Mouse (Mus musculus) spleen, postnatal 36 days (tissue): ENCODE measurements around the gene Mymk.

Source experiments
- DNase-seq, 2 experiments: peaks; one replicate each; pipeline ENCODE4 v3.0.0; 2022; ENCODE audit warnings: low spot score in 2 of 2, mixed read lengths in 1 of 2

Mymk gene

DNA sequence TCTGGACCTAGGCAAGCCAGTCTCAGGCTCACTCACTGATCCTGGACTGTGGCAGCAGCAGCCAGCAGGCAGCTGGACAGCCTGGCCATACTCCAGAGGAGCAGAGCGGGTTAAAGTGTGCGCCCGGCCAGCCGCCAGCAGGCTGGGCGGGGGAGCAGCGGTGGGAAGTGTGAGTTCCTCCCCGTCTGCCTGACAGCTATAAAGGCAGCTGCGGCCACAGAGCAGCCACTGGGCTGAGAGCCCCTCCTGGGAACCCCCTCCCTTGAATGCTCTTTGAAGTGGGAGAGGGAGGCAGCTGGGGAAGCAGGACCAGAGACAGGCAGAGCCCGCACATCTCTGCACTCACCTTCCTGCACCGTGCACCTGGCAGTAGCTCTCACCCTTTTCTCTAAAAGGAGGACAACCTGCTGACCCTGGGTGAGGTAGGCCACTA lies 7.2 kb upstream of the Mymk start, which contains the start of gene Adamtsl2:
TSS of gene Adamtsl2 (plus strand) at position 228 of the 433 bp plus-strand sequence.
- DNase-seq: peak; percentile 32 to 50

DNA sequence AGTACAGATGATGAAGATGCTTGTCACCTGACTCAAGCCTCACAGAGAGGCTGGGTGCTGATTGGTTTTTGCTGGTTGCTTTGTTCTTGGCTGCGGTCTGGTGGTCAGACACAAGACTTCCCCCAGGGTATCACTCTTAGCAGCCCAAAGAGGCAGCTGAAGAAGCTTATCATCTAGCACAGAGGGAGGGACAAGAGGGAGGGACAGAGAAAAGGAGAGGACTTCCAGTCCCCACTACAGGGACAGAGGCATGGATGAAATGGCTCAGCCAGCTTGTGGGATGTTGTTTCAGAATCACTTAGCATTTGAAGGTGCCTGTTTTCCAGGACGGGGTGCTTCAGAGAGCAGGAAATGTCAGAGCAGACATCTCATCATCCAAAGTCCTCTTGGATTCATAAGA lies 6.3 kb upstream of the Mymk start:
- no peak for DNase-seq

DNA sequence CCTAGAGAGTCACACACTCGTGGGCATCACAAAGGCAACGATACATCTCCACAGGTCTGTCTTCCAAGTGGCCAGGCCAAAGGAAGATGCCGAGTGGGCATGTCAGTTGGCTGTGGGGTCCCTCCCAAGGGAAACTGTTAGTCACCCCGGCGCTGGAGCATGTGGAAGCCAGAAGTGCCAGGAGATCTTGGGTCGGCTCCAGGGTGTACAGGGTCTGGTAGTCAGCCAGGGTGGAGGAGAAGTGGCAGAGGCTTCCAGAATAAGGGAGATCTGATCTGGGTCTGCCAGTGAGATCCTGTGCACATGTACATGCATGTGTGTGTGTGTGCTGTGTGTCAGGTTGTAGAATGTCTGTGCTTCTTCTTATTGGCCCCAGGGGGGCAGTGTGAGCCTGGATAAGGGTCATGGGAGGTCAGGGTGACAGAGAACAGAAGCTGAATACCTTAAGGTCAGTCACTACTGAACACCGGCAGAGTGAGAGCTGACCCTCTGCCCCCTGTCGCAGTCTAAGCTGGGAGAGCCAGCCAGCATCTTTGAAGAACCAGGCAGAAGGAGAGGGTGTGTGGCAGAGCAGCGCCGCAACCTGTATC lies 5.8 kb upstream of the Mymk start:
- DNase-seq: no peak

DNA sequence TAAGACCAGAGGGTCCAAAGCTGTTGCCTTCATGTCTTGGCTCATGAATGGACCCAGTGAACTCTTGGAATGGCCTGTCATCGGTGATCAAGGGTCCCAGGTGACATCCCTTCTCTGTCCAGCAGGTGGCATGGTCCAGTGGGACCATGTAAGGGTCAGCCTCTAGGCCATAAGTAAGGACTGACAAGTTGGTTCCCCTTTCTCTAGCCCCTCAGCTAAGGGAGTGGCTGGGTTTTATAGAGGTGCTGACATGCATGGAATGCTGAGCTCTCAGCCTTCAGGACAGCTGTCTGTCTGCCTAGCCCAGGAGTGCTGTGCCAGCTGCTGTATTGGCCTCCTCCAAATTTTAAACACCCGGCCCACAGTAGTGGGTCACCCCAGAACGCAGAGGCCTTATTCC lies 3.5 kb upstream of the Mymk start:
- peak in 1 of 2 experiments; percentile 35 for DNase-seq

DNA sequence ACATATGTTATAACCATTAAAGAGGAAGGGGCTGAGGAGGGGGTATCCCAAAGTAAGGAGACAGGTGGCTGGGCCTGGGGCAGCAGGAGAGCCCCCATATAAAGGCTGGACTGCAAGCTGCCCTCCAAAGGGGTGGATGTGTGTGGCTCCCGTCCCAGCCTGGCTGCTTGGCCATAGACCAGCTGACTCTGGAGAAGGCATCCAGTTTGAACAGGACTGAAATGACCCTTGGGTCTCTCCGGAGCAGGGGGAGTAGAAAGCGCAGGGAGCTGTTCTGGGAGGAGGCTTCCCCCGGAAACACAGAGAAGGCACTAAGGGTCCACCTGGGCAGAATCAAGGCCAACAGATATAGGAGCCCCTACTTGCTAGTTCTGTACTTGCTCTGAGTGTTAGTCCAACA lies 2.8 kb upstream of the Mymk start:
- DNase-seq: no peak

DNA sequence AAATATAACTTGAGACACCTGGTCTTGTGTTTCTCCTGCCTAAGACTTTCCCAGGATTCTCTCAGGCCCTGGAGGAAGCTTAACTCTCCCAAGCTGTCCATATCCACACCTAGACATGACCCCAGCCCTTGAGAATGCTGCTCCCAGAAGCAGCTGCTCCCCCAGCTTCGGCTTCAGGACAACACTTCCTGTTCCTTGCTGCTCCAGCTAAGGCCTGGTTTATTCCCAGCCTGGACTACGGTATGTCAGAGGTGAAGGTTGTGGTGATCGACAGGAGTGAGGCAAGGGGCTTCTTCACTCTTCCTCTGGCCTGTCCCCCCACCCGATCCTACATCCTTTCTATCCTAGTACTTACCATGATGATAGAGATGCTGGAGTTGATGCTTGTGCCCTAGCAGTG lies 1.4 kb upstream of the Mymk start:
- DNase-seq: no peak

DNA sequence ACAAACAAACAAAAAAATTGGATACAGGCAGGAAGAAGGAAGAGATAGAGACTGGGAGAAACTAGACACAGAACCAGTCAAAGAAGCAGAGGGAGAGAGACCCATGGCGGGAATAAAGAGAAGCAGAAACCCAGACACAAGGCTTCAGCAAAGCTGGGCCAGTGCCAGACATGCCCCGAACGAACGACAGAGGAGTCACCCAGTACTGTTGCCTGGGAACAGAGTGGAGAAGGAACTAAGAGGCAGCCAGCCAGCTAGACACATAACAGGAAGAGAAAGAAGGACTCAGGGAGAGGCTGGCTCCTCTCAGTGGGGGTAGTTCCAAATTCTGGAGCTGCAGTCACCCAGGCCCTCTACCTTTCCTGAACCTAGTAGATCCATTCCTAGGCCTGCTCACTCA lies 842 bp downstream of the Mymk start:
- peak in 1 of 2 experiments; percentile 55 for DNase-seq

DNA sequence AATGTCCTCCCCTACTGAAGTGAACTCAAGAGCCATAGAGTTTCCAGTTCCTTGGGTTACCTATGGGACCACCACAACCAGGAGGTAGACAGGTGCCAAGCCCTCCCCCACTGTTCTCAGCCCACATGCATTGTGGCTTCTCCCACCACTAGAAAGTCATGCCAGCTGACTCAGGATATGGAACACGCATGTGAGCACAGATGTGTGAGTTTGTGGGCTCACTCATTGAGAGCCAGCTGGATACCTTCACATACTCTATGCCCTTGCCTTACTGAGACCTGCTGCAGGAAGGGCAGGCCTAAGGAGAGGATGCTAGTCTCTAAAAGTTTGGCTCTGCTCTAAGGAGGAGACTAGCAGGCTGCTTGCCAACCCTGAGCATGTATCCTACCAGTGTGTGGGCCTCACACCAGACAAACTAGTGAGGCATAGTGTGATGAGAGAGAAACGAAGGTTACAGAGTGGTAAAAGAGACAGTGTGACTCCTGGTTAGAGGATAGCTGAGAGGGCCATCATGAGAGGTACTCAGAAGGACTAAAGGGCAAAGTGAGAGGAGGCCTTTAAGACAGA lies 1.6 kb downstream of the Mymk start:
- no peak for DNase-seq

DNA sequence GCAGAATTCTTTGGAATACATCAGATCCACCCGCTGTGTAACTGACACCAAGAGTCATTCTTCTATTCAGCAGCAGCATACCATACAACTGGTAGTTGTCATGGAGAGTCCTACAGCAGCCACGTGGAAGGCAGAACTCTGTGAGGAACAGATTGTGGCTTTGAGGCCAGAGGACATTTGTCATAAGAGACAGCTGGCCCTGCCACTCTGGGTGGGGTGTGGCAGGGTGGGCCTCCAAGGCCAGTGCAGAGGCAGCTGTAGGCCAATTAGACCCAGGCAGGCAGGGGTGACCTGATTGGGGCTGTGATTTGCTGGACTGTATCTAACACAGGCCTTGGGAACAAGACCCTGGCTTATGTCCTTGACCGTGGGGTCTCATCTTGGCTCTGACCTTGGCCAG lies 2.3 kb downstream of the Mymk start:
- no peak for DNase-seq

DNA sequence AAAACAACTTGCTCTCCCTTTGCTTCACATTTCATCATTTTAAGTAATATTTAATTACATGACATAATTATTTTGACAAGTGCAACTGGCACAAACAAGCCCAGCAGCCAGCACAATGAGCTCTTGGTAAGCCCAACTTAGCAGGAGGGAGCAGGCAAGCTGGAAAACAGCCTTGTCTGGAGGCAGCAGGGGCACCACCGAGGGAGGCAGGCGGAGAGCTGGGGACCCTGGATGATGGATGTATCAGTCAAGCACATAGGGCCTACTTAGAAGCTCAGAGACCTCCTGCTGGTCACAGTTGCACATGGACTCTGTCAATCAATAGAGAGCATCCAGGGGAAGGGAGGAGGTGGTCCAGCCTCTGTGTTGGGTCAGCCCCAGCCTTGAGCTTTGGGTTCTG lies 4.0 kb downstream of the Mymk start:
- no peak for DNase-seq

DNA sequence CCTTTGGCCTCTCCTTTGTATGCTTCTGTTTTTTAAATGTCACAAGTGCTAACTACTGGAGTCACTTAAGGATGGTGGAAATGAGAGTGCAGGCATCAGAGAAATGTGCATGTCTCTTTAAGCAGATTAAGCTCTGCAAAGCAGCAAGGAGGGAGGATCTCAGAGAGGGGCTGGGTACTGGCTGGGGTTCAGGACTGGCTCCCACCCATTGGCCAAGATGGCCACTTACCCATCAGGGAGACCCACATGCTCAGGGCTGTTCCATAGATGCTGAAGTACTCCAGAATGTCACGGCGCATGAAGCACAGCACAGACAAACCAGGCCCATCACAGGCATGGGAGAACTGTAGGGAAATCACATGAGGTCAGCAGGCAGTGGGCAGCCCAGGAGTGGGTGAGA lies 4.9 kb downstream of the Mymk start:
- DNase-seq: no peak

DNA sequence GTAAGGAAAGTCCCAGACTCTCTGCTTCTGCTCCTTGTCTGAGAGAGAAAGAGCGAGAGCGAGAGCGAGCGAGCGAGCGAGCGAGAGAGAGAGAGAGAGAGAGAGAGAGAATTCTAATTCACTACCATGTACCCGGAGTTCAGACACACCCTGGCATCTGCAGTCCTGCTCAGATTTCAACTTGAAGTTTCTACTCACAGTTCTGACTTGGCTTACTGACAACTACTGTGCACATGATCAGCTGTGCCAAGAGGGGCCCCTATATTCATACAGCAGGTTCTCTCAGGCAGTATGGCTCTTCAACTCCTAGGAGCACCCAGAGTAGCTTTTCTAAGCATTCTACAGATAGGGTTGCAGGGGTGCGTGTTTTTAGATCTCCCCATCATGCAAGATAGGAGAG lies 12.8 kb downstream of the Mymk start:
- no peak for DNase-seq

DNA sequence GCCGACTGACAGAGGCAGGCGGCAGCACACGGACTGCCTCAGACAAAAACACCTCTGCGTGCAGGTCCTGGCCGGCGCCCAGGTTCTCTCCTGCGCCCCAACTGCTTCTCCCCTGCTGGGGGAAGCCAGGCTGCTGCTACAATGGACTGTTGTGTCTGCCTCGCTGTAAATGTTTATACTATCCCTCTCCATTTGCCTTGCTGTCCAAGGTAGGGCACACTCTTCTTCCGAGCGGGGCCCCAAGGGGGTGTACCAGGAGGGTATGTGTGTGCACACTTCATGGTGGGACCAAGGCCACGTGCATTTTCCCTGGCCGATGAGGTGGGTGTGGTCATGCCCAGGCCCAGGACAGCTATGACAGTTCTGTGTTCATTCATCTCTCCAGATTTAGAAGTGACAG lies 13.2 kb downstream of the Mymk start:
- no peak for DNase-seq

DNA sequence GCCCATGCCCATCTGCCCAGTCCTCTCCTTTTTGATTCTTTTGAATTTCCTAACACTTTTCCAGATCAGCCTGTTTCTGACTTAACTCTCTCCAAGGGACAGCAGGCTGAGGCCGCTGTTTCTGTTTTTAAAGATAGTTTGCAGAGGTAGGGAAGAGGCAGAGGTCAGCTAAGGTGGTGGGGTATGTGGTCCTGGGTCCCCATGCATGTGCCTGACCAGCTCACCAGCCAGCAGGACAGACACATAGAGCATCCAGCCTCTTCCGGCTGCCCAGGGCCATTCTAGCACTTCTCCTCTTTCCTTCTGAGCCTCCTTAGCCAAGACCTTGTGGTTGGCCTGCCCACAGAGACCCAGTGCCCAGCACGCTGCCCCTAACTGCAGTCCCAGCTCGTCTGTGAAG lies 13.7 kb downstream of the Mymk start:
- DNase-seq: no peak

DNA sequence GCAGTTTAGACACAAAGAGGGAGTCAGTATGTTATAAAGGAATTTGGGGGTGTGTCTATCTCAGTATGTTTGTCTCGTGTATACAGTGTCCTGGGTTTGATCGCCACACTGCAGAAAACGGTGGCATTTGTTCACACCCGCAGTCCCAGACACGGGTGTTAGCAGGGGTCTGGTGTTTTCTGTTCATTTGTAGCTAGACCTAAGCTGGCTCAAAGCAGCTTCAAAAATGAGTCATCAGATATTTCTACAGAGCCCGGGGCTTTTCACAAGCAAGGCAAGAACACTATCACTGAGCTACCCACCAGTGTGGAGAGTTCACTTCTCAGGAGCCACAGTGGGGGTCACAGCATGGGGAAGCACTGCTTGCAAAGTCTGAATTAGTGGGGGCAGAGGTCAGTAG lies 22.6 kb downstream of the Mymk start:
- no peak for DNase-seq

DNA sequence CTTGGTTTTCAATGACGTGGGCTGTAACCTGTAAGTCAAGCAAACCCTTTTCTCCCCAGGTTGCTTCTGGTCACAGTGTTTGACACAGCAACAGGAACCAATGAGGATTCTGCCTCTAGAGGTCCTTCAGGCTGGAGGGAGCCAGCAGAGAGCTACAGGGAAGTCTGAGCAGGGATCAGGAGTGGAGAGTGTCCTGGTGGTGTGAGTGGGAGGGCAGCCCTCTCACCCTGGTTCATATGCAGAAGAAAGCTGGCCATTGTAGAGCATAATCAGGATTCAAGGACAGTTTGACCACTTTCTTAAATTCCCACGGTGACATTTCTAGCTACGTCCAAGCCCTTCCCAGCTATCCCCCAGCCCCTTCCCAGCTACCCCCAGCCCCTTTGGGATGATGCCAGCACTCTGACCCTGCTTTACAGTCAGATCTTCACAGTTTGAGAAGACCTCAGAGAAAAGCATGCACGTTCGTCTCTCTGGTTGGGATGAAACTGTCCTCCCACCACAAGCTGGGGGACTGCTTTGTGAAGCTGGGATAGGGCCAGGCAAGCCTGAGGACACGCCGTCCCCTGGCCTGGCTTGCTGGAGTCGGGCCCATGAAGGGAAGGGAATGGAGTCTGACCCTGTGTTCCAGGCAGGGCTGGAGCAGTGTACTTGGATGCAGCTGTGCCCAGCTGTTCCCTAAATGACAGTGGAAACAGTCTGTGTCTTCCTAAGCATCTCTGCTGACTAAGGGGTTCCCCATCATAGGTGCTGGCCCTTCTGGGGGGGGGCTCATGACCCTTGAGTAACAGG lies 25.8 kb downstream of the Mymk start:
- DNase-seq: no peak

DNA sequence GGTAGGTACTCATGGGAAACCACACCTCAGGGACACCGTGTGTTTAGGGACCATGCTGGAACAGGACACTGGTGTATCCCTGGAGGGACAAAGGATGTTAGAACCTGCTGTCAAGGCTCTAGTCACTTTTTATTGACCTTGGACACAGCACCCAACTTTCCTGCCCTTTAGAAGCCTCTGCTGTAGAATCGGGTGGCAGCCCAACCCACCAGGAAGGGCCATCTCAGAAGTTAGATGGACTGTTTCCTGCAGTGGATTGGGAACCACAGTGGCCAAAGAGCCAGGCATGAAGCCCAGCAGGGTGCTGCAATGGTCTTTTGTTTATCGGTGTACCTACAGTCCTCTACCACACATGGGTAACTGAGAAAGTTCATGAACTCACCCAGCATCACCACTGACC lies 27.3 kb downstream of the Mymk start:
- DNase-seq: no peak

DNA sequence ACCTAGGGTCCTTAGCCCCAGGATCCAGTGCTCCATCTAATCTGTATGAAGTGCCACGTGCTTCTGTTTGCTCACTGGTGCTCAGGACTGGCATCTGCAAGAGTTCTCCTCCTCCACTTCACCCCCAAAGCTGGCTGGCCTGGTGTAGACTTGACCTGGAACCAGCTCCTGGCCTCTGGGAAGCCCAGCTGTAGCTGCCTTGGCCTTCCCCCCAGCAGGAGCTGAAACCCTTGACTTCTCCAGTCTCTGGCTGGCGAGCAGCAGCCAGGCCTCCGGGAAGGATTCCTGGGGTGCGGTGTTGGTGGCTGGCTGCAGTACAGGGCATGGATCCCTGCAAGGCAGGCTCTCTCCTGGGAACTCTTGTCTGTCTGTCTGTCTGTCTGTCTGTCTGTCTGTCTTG lies 27.8 kb downstream of the Mymk start:
- DNase-seq: no peak

DNA sequence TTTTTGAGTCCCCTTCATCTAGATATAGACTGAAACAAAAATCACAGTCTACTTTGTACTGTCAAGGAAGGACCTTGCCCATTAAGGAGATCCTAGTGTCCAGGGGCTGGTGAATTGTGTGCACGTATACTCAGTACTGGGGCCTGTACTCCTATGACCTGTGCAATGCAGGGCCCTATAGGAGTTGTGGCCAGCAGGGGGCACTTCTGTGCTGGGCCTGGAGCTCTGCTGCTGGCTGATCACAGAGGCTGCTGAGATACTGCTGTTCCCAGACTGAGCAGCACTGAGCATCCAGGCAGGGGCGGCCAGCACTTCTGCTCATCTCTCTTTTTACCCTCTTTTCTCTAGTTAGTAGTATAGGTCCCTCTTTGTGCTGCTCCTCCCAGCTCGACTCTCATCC lies 28.5 kb downstream of the Mymk start:
- peak; percentile 58 for DNase-seq

DNA sequence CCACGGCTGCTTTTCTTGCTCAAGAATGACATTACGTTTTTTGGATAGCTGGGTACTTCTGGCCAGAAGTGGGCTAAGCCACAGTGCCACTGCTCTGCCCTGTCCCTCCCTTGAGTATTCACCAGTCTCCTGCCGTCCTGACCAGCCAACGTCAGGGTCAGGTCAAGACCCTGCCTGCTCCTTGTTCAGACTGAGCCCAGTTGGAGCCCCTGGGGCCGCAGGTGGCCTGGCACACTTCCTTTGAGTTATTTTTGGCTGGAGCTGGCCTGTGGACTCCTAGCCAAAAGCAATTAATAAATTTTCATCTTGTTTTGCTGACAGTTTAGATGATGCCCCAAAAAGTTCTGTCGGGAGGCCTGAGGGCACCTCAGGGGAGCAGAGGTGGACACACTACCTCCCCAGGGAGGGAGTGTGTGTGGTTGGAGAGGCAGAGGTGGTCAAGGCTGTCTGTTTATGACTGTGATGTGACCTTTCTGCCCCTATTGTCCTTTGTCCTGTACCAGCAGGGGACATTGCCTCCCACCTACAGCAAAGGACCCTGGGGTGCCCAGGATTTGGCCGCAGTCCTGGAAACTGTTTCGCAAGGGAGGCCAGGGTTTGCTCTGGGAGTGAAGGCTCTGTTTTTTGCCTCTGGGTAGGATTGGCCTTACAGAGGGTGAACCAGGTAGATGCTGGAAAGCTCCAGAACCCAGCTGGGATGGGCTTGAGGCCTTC lies 29.7 kb downstream of the Mymk start:
- DNase-seq: no peak

DNA sequence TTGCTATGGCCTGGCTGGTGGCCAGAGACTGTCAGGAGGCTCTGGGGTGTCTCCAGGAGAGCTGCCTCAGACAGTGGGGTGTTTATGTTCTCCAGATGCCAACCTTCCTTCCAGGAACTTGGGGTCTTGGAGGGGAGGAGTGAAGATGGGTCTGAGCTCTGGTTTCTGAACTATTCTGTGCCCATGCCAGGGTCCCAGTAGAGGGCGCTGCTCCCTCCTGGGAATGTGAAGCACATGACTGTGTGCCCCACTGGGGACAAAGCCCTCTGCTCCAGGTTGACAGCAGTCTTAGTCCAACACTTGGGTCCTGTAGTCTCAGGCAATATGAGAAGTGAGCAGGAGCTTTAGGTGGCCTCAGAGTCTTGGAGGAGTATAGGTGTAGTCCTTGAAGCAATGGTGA lies 32.7 kb downstream of the Mymk start:
- no peak for DNase-seq

DNA sequence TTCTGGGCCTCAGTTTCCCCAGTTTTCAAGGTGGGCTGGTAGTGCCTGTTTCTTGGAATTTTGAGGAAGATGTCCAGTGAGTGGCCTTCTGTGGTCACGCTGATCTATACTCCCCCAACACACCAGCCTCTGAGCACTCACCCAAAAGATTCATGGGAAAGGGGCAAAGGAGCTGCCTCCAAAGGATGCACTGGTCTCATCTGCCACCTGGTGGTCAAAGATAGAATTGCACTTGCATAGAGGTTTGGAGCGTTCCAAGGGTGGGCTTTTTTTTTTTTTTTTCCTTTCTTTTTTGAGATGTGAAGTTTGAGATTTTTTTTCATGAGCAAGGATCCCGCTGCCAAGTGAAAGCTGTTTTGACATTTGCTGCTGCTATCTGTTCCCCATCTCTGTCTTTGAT lies 33.4 kb downstream of the Mymk start:
- peak; percentile 49 to 64 for DNase-seq

DNA sequence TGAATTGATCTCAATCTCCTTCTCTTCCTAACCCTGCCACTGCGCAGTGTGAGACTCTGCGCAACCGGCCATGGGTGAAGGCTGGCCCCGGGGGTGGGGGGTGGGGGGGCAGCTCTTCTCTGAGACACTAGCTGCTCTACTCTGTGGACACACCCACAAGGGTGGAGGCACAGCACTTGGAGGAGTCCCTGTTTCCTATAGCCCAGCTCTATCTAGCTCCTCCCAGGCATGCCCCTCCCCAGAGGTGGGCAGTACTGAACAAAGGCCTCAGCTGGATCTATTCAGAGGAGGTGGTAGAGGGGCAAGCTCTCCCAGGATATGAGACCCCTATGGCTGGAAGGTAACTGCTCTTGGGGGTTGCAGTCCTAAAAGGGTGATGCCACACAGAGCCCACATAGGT lies 35.0 kb downstream of the Mymk start:
- DNase-seq: no peak
